Mouse (Mus musculus) forebrain, postnatal 0 days (tissue): Measurements from ENCODE around the gene Mtfr1l. TPM values are rescaled to one million over a fixed set of nuclear protein-coding genes. Genes with fewer than 3 reads are reported as not detected.
A peak's percentile ranks its signal among the peaks of the same experiment; 100 is the strongest.

Experiments used
- ATAC-seq: fragments of 200-750 bp; cut with Nextera tagmentation; 2 replicates; pipeline ENCODE4 v1.8.0; 2017; ENCODE audit warnings: mild to moderate bottlenecking, moderate library complexity
- DNase-seq: peaks from one replicate; pipeline ENCODE4 v3.0.0-alpha.2; 2015
- H3K27ac ChIP-seq: fragments of 300-500 bp; sonication (generic); 2 replicates; pipeline ENCODE4 v1.5.1; 2014; ENCODE audit warnings: low read depth, mild to moderate bottlenecking, antibody characterized with exemption, low read length, moderate library complexity, mixed read lengths
- H3K27me3 ChIP-seq: fragments of 300-500 bp; sonication (generic); 2 replicates; pipeline ENCODE4 v1.6.1; 2014; ENCODE audit warnings: mild to moderate bottlenecking, low read length, mixed read lengths; ENCODE audit not compliant: insufficient read depth
- H3K36me3 ChIP-seq: fragments of 300-500 bp; sonication (generic); 2 replicates; pipeline ENCODE4 v1.6.1; 2014; ENCODE audit warnings: mild to moderate bottlenecking, moderate library complexity; ENCODE audit not compliant: insufficient read depth
- H3K4me1 ChIP-seq: fragments of 300-500 bp; sonication (generic); 2 replicates; pipeline ENCODE4 v1.6.1; 2014; ENCODE audit warnings: antibody characterized with exemption; ENCODE audit not compliant: insufficient read depth
- H3K4me2 ChIP-seq: fragments of 300-500 bp; sonication (generic); 2 replicates; pipeline ENCODE4 v1.6.1; 2014; ENCODE audit warnings: low read depth, mild to moderate bottlenecking, moderate library complexity
- H3K4me3 ChIP-seq: fragments of 300-500 bp; sonication (generic); 2 replicates; pipeline ENCODE4 v1.5.1; 2014; ENCODE audit warnings: low read depth, low read length, mixed read lengths
- H3K9ac ChIP-seq: fragments of 300-500 bp; sonication (generic); 2 replicates; pipeline ENCODE4 v1.6.1; 2014; ENCODE audit warnings: mild to moderate bottlenecking
- H3K9me3 ChIP-seq: fragments of 300-500 bp; sonication (generic); 2 replicates; pipeline ENCODE4 v1.6.1; 2016; ENCODE audit warnings: low read length
- CTCF ChIP-seq: sonication (generic); IDR thresholded peaks from 2 replicates; pipeline ENCODE4 v1.5.1; 2016; ENCODE audit warnings: antibody characterized with exemption, control low read depth, low read depth
- WGBS: fragments of 180-500 bp; shearing (Covaris S2); extraction: QIAGEN DNeasy Blood & Tissue Kit; methylation state at CpG from one replicate; pipeline ENCODE4 v1.1.7; 2014; 5-methylcytosine and 5-hydroxymethylcytosine counted together
- polyA plus RNA-seq: library from polyadenylated mRNA; unstranded; fragments of >200 nt; fragmentation: Nextera tagmentation; extraction: Ambion mirVana; gene quantifications from 2 replicates; pipeline ENCODE4 v1.2.1, GENCODE M21; 2015
- total RNA-seq: library from RNA; depleted of rRNA; stranded (reverse); fragments of >200 nt; gene quantifications from 2 replicates; pipeline ENCODE4 v1.2.3, GENCODE M21; 2014

Gene Mtfr1l
- total and polyA plus RNA-seq, 2 experiments from 2014 or later = 119 to 194 TPM

- H3K9me3 ChIP-seq = no peaks in the 10 kb centered on the region
- no peak overlapping the region for H3K4me2 ChIP-seq
- ATAC-seq (no peak), DNase-seq (no peak)
- 91% methylated on average over 5 of the region's 5 CpGs for WGBS
- no peak overlapping the region for H3K4me3 ChIP-seq
- no peaks in the 10 kb centered on the region for H3K27me3 ChIP-seq
- no peaks in the 10 kb centered on the region for H3K36me3 ChIP-seq
- H3K27ac ChIP-seq = no peak overlapping the region
- no peak for TF ChIP-seq CTCF
- H3K4me1 ChIP-seq = no peaks in the 10 kb centered on the region
- no peak overlapping the region for H3K9ac ChIP-seq
Measured at GRCm38 (mm10) chr4:134488211-134488610, 47.0 kb downstream of the Mtfr1l start.

- no peak overlapping the region for H3K4me3 ChIP-seq
- H3K4me1 ChIP-seq = no peaks in the 10 kb centered on the region
- TF ChIP-seq CTCF = peak; percentile 22; the same call in 1 of the 2 replicates
- DNase-seq (no peak), ATAC-seq (no peak)
- H3K9me3 ChIP-seq = no peaks in the 10 kb centered on the region
- 91% methylated on average over 5 of the region's 5 CpGs for WGBS
- no peak overlapping the region for H3K4me2 ChIP-seq
- H3K36me3 ChIP-seq = no peaks in the 10 kb centered on the region
- H3K27me3 ChIP-seq = no peaks in the 10 kb centered on the region
- H3K9ac ChIP-seq = no peak overlapping the region
- H3K27ac ChIP-seq = no peak overlapping the region
Measured at GRCm38 (mm10) chr4:134485151-134485900, 49.9 kb downstream of the Mtfr1l start.

GRCm38 (mm10) chr4:134484231-134484630 is 51.0 kb downstream of the Mtfr1l start:
- no peak for ATAC-seq
- WGBS = 86% methylated on average over 10 of the region's 10 CpGs

GRCm38 (mm10) chr4:134483696-134484095 is 51.5 kb downstream of the Mtfr1l start:
- Histone ChIP-seq H3K27ac (peak overlapping the region; percentile 40), H3K27me3 (no peaks in the 10 kb centered on the region), H3K4me3 (no peak overlapping the region), H3K4me2 (no peak overlapping the region), H3K36me3 (no peaks in the 10 kb centered on the region), H3K9me3 (no peaks in the 10 kb centered on the region), H3K9ac (no peak overlapping the region), H3K4me1 (no peaks in the 10 kb centered on the region)
- 30% methylated on average over 6 of the region's 6 CpGs for WGBS
- DNase-seq (no peak), ATAC-seq (peak; percentile 35; the same call in 1 of the 2 replicates)
- no peak for TF ChIP-seq CTCF

More at GRCm38 (mm10) chr4:134484231-134484630, 51.0 kb downstream of the Mtfr1l start:
- H3K9ac ChIP-seq = no peak overlapping the region
- DNase-seq = no peak
- H3K36me3 ChIP-seq = no peaks in the 10 kb centered on the region
- no peaks in the 10 kb centered on the region for H3K9me3 ChIP-seq
- H3K4me1 ChIP-seq = no peaks in the 10 kb centered on the region
- H3K27ac ChIP-seq = no peak overlapping the region
- no peak overlapping the region for H3K4me2 ChIP-seq
- no peaks in the 10 kb centered on the region for H3K27me3 ChIP-seq
- TF ChIP-seq CTCF = no peak
- H3K4me3 ChIP-seq = no peak overlapping the region

- Histone ChIP-seq H3K36me3 (no peaks in the 10 kb centered on the region), H3K9ac (no peak overlapping the region), H3K27ac (no peak overlapping the region), H3K4me1 (no peaks in the 10 kb centered on the region), H3K4me2 (no peak overlapping the region), H3K27me3 (no peaks in the 10 kb centered on the region), H3K4me3 (no peak overlapping the region), H3K9me3 (no peaks in the 10 kb centered on the region)
- 55% methylated on average over 6 of the region's 6 CpGs for WGBS
- no peak for TF ChIP-seq CTCF
- no peak for DNase-seq
- peak; percentile 46; the same call in 1 of the 2 replicates for ATAC-seq
Measured at GRCm38 (mm10) chr4:134483078-134483688, 52.0 kb downstream of the Mtfr1l start.

- Histone ChIP-seq H3K36me3 (0 out of 2 replicates have a peak, but pooled peaks cover under 1% of the 10 kb centered on the region), H3K9ac (no peak overlapping the region), H3K9me3 (no peaks in the 10 kb centered on the region), H3K27ac (no peak overlapping the region), H3K27me3 (no peaks in the 10 kb centered on the region), H3K4me3 (no peak overlapping the region), H3K4me1 (no peaks in the 10 kb centered on the region), H3K4me2 (no peak overlapping the region)
- 76% methylated on average over 8 of the region's 8 CpGs for WGBS
- DNase-seq = no peak
- no peak for TF ChIP-seq CTCF
- no peak for ATAC-seq
Measured at GRCm38 (mm10) chr4:134482442-134482841, 52.7 kb downstream of the Mtfr1l start.

GRCm38 (mm10) chr4:134481270-134481669 is 53.9 kb downstream of the Mtfr1l start:
- no peak overlapping the region for H3K4me2 ChIP-seq
- DNase-seq (no peak), ATAC-seq (no peak)
- H3K4me1 ChIP-seq = no peaks in the 10 kb centered on the region
- H3K27me3 ChIP-seq = no peaks in the 10 kb centered on the region
- TF ChIP-seq CTCF = no peak
- WGBS = 63% methylated on average over 6 of the region's 6 CpGs
- no peak overlapping the region for H3K27ac ChIP-seq
- no peak overlapping the region for H3K9ac ChIP-seq
- no peaks in the 10 kb centered on the region for H3K9me3 ChIP-seq
- H3K36me3 ChIP-seq = peaks cover 12% of the 10 kb centered on the region
- H3K4me3 ChIP-seq = no peak overlapping the region
